Mouse (Mus musculus): ENCODE results near the gene Prickle2. TPM values are rescaled to one million over a fixed set of nuclear protein-coding genes. Genes with fewer than 3 reads are reported as not detected.

Gene Prickle2
- polyA plus RNA-seq, 1 experiment, result 1.1 TPM

GRCm38 (mm10) chr6:92449956-92450355 is 256.0 kb downstream of the Prickle2 start:
- WGBS, result 68% methylated on average over 1 of the region's 1 CpGs
- H3K4me1 ChIP-seq (ENCODE audit: control insufficient read depth, insufficient read depth, insufficient read length), result no peaks in the 10 kb centered on the region
- no peak overlapping the region for H3K4me3 ChIP-seq (ENCODE audit: extremely low read depth, insufficient read depth, insufficient read length)
- H3K27ac ChIP-seq (ENCODE audit: insufficient read depth, low read length), result no peak overlapping the region
- TF ChIP-seq CTCF (IDR thresholded peaks at IDR 0.05; ENCODE audit: extremely low read depth, insufficient read depth, insufficient read length, insufficient replicate concordance), result no peak
- no peak for TF ChIP-seq POLR2A (IDR thresholded peaks at IDR 0.05; ENCODE audit: low read depth, low read length)
- no peaks in the 10 kb centered on the region for H3K27me3 ChIP-seq (ENCODE audit: control insufficient read depth, insufficient read depth, low read length)
- no peaks in the 10 kb centered on the region for H3K36me3 ChIP-seq (ENCODE audit: control insufficient read depth, insufficient read depth, low read length)
- DNase-seq (ENCODE audit: low read depth in 1 of 2, low spot score in 2 of 2), result no peak

- no peak for DNase-seq (ENCODE audit: low read depth in 1 of 2, low spot score in 2 of 2)
- Histone ChIP-seq H3K36me3 (ENCODE audit: control insufficient read depth, insufficient read depth, low read length) (no peaks in the 10 kb centered on the region), H3K27me3 (ENCODE audit: control insufficient read depth, insufficient read depth, low read length) (no peaks in the 10 kb centered on the region), H3K27ac (ENCODE audit: insufficient read depth, low read length) (no peak overlapping the region), H3K4me3 (ENCODE audit: extremely low read depth, insufficient read depth, insufficient read length) (no peak overlapping the region), H3K4me1 (ENCODE audit: control insufficient read depth, insufficient read depth, insufficient read length) (no peaks in the 10 kb centered on the region)
- TF ChIP-seq POLR2A (IDR thresholded peaks at IDR 0.05; ENCODE audit: low read depth, low read length) (no peak), CTCF (IDR thresholded peaks at IDR 0.05; ENCODE audit: extremely low read depth, insufficient read depth, insufficient read length, insufficient replicate concordance) (no peak)
- 66% methylated on average over 3 of the region's 3 CpGs for WGBS
These were observed 259.3 kb downstream of the Prickle2 start for GRCm38 (mm10) chr6:92446662-92447061.

GRCm38 (mm10) chr6:92441205-92441604 is 264.8 kb downstream of the Prickle2 start:
- Histone ChIP-seq H3K4me1 (ENCODE audit: control insufficient read depth, insufficient read depth, insufficient read length) (no peaks in the 10 kb centered on the region), H3K36me3 (ENCODE audit: control insufficient read depth, insufficient read depth, low read length) (no peaks in the 10 kb centered on the region), H3K4me3 (ENCODE audit: extremely low read depth, insufficient read depth, insufficient read length) (no peak overlapping the region), H3K27me3 (ENCODE audit: control insufficient read depth, insufficient read depth, low read length) (no peaks in the 10 kb centered on the region), H3K27ac (ENCODE audit: insufficient read depth, low read length) (no peak overlapping the region)
- DNase-seq (ENCODE audit: low read depth in 1 of 2, low spot score in 2 of 2), result no peak
- no peak for TF ChIP-seq CTCF (IDR thresholded peaks at IDR 0.05; ENCODE audit: extremely low read depth, insufficient read depth, insufficient read length, insufficient replicate concordance)
- no peak for TF ChIP-seq POLR2A (IDR thresholded peaks at IDR 0.05; ENCODE audit: low read depth, low read length)
- 43% methylated on average over 3 of the region's 3 CpGs for WGBS

GRCm38 (mm10) chr6:92440251-92440650 is 265.7 kb downstream of the Prickle2 start:
- Histone ChIP-seq H3K4me1 (ENCODE audit: control insufficient read depth, insufficient read depth, insufficient read length) (no peaks in the 10 kb centered on the region), H3K27me3 (ENCODE audit: control insufficient read depth, insufficient read depth, low read length) (no peaks in the 10 kb centered on the region), H3K27ac (ENCODE audit: insufficient read depth, low read length) (no peak overlapping the region), H3K36me3 (ENCODE audit: control insufficient read depth, insufficient read depth, low read length) (no peaks in the 10 kb centered on the region), H3K4me3 (ENCODE audit: extremely low read depth, insufficient read depth, insufficient read length) (no peak overlapping the region)
- DNase-seq (ENCODE audit: low read depth in 1 of 2, low spot score in 2 of 2), result no peak
- 92% methylated on average over 3 of the region's 3 CpGs for WGBS
- TF ChIP-seq POLR2A (IDR thresholded peaks at IDR 0.05; ENCODE audit: low read depth, low read length), result no peak
- no peak for TF ChIP-seq CTCF (IDR thresholded peaks at IDR 0.05; ENCODE audit: extremely low read depth, insufficient read depth, insufficient read length, insufficient replicate concordance)

- no peaks in the 10 kb centered on the region for H3K4me1 ChIP-seq (ENCODE audit: control insufficient read depth, insufficient read depth, insufficient read length)
- WGBS, result 14% methylated on average over 5 of the region's 5 CpGs
These were observed 273.8 kb downstream of the Prickle2 start for GRCm38 (mm10) chr6:92432146-92432545.

GRCm38 (mm10) chr6:92427406-92428171 is 278.4 kb downstream of the Prickle2 start:
- 52% methylated on average over 7 of the region's 7 CpGs for WGBS
- TF ChIP-seq POLR2A (IDR thresholded peaks at IDR 0.05; ENCODE audit: low read depth, low read length) (no peak), CTCF (IDR thresholded peaks at IDR 0.05; ENCODE audit: extremely low read depth, insufficient read depth, insufficient read length, insufficient replicate concordance) (no peak)
- no peaks in the 10 kb centered on the region for H3K27me3 ChIP-seq (ENCODE audit: control insufficient read depth, insufficient read depth, low read length)
- no peak for DNase-seq (ENCODE audit: low read depth in 1 of 2, low spot score in 2 of 2)
- H3K27ac ChIP-seq (ENCODE audit: insufficient read depth, low read length), result no peak overlapping the region
- H3K36me3 ChIP-seq (ENCODE audit: control insufficient read depth, insufficient read depth, low read length), result no peaks in the 10 kb centered on the region
- no peak overlapping the region for H3K4me3 ChIP-seq (ENCODE audit: extremely low read depth, insufficient read depth, insufficient read length)
- H3K4me1 ChIP-seq (ENCODE audit: control insufficient read depth, insufficient read depth, insufficient read length), result no peaks in the 10 kb centered on the region

More at GRCm38 (mm10) chr6:92432146-92432545, 273.8 kb downstream of the Prickle2 start:
- H3K27ac ChIP-seq (ENCODE audit: insufficient read depth, low read length), result no peak overlapping the region
- H3K36me3 ChIP-seq (ENCODE audit: control insufficient read depth, insufficient read depth, low read length), result no peaks in the 10 kb centered on the region
- H3K4me3 ChIP-seq (ENCODE audit: extremely low read depth, insufficient read depth, insufficient read length), result no peak overlapping the region
- no peak for DNase-seq (ENCODE audit: low read depth in 1 of 2, low spot score in 2 of 2)
- no peaks in the 10 kb centered on the region for H3K27me3 ChIP-seq (ENCODE audit: control insufficient read depth, insufficient read depth, low read length)
- TF ChIP-seq CTCF (IDR thresholded peaks at IDR 0.05; ENCODE audit: extremely low read depth, insufficient read depth, insufficient read length, insufficient replicate concordance), result no peak
- TF ChIP-seq POLR2A (IDR thresholded peaks at IDR 0.05; ENCODE audit: low read depth, low read length), result no peak

- Histone ChIP-seq H3K4me3 (ENCODE audit: extremely low read depth, insufficient read depth, insufficient read length) (no peak overlapping the region), H3K27me3 (ENCODE audit: control insufficient read depth, insufficient read depth, low read length) (no peaks in the 10 kb centered on the region), H3K27ac (ENCODE audit: insufficient read depth, low read length) (no peak overlapping the region), H3K4me1 (ENCODE audit: control insufficient read depth, insufficient read depth, insufficient read length) (no peaks in the 10 kb centered on the region), H3K36me3 (ENCODE audit: control insufficient read depth, insufficient read depth, low read length) (no peaks in the 10 kb centered on the region)
- TF ChIP-seq POLR2A (IDR thresholded peaks at IDR 0.05; ENCODE audit: low read depth, low read length), result no peak
- no peak for TF ChIP-seq CTCF (IDR thresholded peaks at IDR 0.05; ENCODE audit: extremely low read depth, insufficient read depth, insufficient read length, insufficient replicate concordance)
- WGBS, result 90% methylated on average over 8 of the region's 8 CpGs
- DNase-seq (ENCODE audit: low read depth in 1 of 2, low spot score in 2 of 2), result no peak
These were observed 280.1 kb downstream of the Prickle2 start for GRCm38 (mm10) chr6:92425901-92426300.

Measured in spleen, adult 2 months (tissue).